15 mouse cellular contexts compared by ENCODE assay signal in genomic region chr1:10871163-10871853, GRCm38 (mm10).
DNase-seq lines count a peak whose midpoint lies in the region; ATAC-seq and TF ChIP-seq lines count a peak whose summit lies in the region.
"Had no signal": no experiment of that assay in that cellular context is flagged by ENCODE, and none has a peak within 500 bp of the region (broad histone marks: within the 10 kb centered on the region; RNA-seq: fewer than 3 reads in every experiment).

No protein-coding gene starts in this region.

- TF ChIP-seq POLR2A in lung, adult 2 months (IDR thresholded peaks at IDR 0.05; ENCODE audit: borderline replicate concordance, extremely low read depth, low read depth, low read length) = no peak

- H3K9ac ChIP-seq in lung, embryonic 16.5 days (ENCODE audit: low read length) = no peak overlapping the region
- H3K9ac ChIP-seq in midbrain, embryonic 14.5 days (replicated peaks; ENCODE audit: low read length) = no peak overlapping the region
- H3K9ac ChIP-seq in midbrain, embryonic 11.5 days (ENCODE audit: low read length) = no peak overlapping the region
- H3K9ac ChIP-seq: liver, embryonic 15.5 days had no signal

- H3K4me3 ChIP-seq in lung, embryonic 16.5 days (ENCODE audit: low read length) = no peak overlapping the region
- H3K4me3 ChIP-seq in lung, adult 2 months (replicated peaks; ENCODE audit: extremely low read depth, low read depth, low read length) = no peak overlapping the region
- H3K4me3 ChIP-seq in midbrain, embryonic 14.5 days (replicated peaks; ENCODE audit: low read depth, low read length) = no peak overlapping the region
- no peak overlapping the region for H3K4me3 ChIP-seq in midbrain, embryonic 11.5 days (ENCODE audit: low read depth, low read length)
- H3K4me3 ChIP-seq: erythroblast, embryonic 14.5 days; liver, embryonic 15.5 days; midbrain, embryonic 10.5 days had no signal

- no peaks in the 10 kb centered on the region for H3K27me3 ChIP-seq in lung, embryonic 16.5 days (ENCODE audit: control insufficient read depth, insufficient read depth, low read depth, low read length)
- no peaks in the 10 kb centered on the region for H3K27me3 ChIP-seq in midbrain, embryonic 14.5 days (ENCODE audit: control insufficient read depth, insufficient read depth, low read length)
- H3K27me3 ChIP-seq in midbrain, embryonic 11.5 days (ENCODE audit: control insufficient read depth, insufficient read depth, low read length) = no peaks in the 10 kb centered on the region
- H3K27me3 ChIP-seq: liver, embryonic 15.5 days had no signal

- no peaks in the 10 kb centered on the region for H3K4me1 ChIP-seq in lung, embryonic 16.5 days (replicated peaks; ENCODE audit: control insufficient read depth, insufficient read depth, low read length)
- no peaks in the 10 kb centered on the region for H3K4me1 ChIP-seq in lung, adult 2 months (ENCODE audit: control insufficient read depth, insufficient read depth, low read length)
- H3K4me1 ChIP-seq in midbrain, embryonic 14.5 days (ENCODE audit: control insufficient read depth, insufficient read depth, low read length) = no peaks in the 10 kb centered on the region
- no peaks in the 10 kb centered on the region for H3K4me1 ChIP-seq in midbrain, embryonic 11.5 days (ENCODE audit: control insufficient read depth, insufficient read depth, low read length)
- H3K4me1 ChIP-seq: liver, embryonic 15.5 days; midbrain, embryonic 10.5 days had no signal

- DNase-seq in cerebellum, postnatal 36 days = peak; percentile 5 to 6
- no peak for DNase-seq in cerebellum, adult 8-10 months
- DNase-seq in lung, adult 2 months = no peak
- peak; percentile 15 for DNase-seq in layer of hippocampus, adult 9-11 months
- peak; percentile 65 for DNase-seq in right cerebral cortex, postnatal 4 days
- DNase-seq in midbrain, embryonic 14.5 days = no peak
- DNase-seq in midbrain, embryonic 11.5 days (ENCODE audit: low spot score, missing footprints) = no peak
- DNase-seq: gastrocnemius, postnatal 10 days; kidney, postnatal 36 days had no signal

- no peak overlapping the region for H3K27ac ChIP-seq in lung, embryonic 16.5 days (ENCODE audit: low read length)
- H3K27ac ChIP-seq in midbrain, embryonic 14.5 days (replicated peaks; ENCODE audit: low read depth, low read length) = no peak overlapping the region
- H3K27ac ChIP-seq in midbrain, embryonic 11.5 days (ENCODE audit: low read depth, low read length) = no peak overlapping the region
- H3K27ac ChIP-seq: liver, embryonic 15.5 days; midbrain, embryonic 10.5 days had no signal

- H3K36me3 ChIP-seq in lung, embryonic 16.5 days (ENCODE audit: control insufficient read depth, insufficient read depth, low read length) = no peaks in the 10 kb centered on the region
- no peaks in the 10 kb centered on the region for H3K36me3 ChIP-seq in midbrain, embryonic 14.5 days (ENCODE audit: control insufficient read depth, insufficient read depth, low read length)
- H3K36me3 ChIP-seq in midbrain, embryonic 11.5 days (ENCODE audit: control insufficient read depth, insufficient read depth, low read length) = no peaks in the 10 kb centered on the region
- H3K36me3 ChIP-seq: G1E; liver, embryonic 15.5 days; midbrain, embryonic 10.5 days had no signal

- H3K9me3 ChIP-seq in lung, embryonic 16.5 days (ENCODE audit: control insufficient read depth, low read length) = no peaks in the 10 kb centered on the region
- no peaks in the 10 kb centered on the region for H3K9me3 ChIP-seq in midbrain, embryonic 14.5 days (ENCODE audit: control insufficient read depth, low read length)
- H3K9me3 ChIP-seq in midbrain, embryonic 11.5 days (ENCODE audit: control insufficient read depth, low read length) = no peaks in the 10 kb centered on the region
- H3K9me3 ChIP-seq: G1E; liver, embryonic 15.5 days; midbrain, embryonic 10.5 days had no signal

- 70% methylated on average over 5 of the region's 5 CpGs for WGBS in lung, embryonic 16.5 days
- 75% methylated on average over 5 of the region's 5 CpGs for WGBS in lung, adult 2 months
- WGBS in midbrain, embryonic 14.5 days = 92% methylated on average over 5 of the region's 5 CpGs
- 88% methylated on average over 5 of the region's 5 CpGs for WGBS in midbrain, embryonic 11.5 days

- ATAC-seq in lung, embryonic 16.5 days (ENCODE audit: low read depth) = peak; percentile 49; the same call in 1 of the 2 replicates
- ATAC-seq in midbrain, embryonic 14.5 days (ENCODE audit: low FRiP score, low TSS enrichment) = no peak
- ATAC-seq in midbrain, embryonic 11.5 days (ENCODE audit: low FRiP score) = no peak
- ATAC-seq: activated CD4-positive, CD25-positive, alpha-beta regulatory T cell, adult 4 months had no signal

- H3K4me2 ChIP-seq in lung, embryonic 16.5 days (ENCODE audit: low read depth, low read length) = no peak overlapping the region
- no peak overlapping the region for H3K4me2 ChIP-seq in midbrain, embryonic 14.5 days (ENCODE audit: low read length)
- no peak overlapping the region for H3K4me2 ChIP-seq in midbrain, embryonic 11.5 days
- H3K4me2 ChIP-seq: liver, embryonic 15.5 days had no signal

- TF ChIP-seq CTCF in lung, adult 2 months (IDR thresholded peaks at IDR 0.05; ENCODE audit: insufficient read depth, low read length) = no peak

Comparison
In these comparisons a context has a peak if more than half of its experiments do, and no peak if none do; other contexts are left out.
1. DNase-seq: peak in cerebellum, postnatal 36 days (2 of 2), layer of hippocampus, adult 9-11 months (single experiment) and right cerebral cortex, postnatal 4 days (single experiment); none in cerebellum, adult 8-10 months (single experiment), lung, adult 2 months (single experiment), midbrain, embryonic 14.5 days (single experiment) and midbrain, embryonic 11.5 days (single experiment).